Mouse (Mus musculus) limb, embryonic 12.5 days (tissue): ENCODE results near the gene Sez6. TPM values are rescaled to one million over a fixed set of nuclear protein-coding genes. Genes with fewer than 3 reads are reported as not detected.
A peak's percentile ranks its signal among the peaks of the same experiment; 100 is the strongest.

Experiments
- ATAC-seq: fragments of 200-750 bp; cut with Nextera tagmentation; 2 replicates; pipeline ENCODE4 v1.8.0; 2017; ENCODE audit warnings: low read depth, moderate TSS enrichment; ENCODE audit not compliant: insufficient number of reproducible peaks, insufficient read depth, low FRiP score, low TSS enrichment
- H3K27ac ChIP-seq: fragments of 300-500 bp; sonication (generic); 2 replicates; pipeline ENCODE4 v1.5.1; 2016; ENCODE audit warnings: mild to moderate bottlenecking, moderate library complexity
- H3K27me3 ChIP-seq: fragments of 300-500 bp; sonication (generic); 2 replicates; pipeline ENCODE4 v1.6.1; 2016; ENCODE audit warnings: mild to moderate bottlenecking, moderate library complexity
- H3K36me3 ChIP-seq: fragments of 300-500 bp; sonication (generic); 2 replicates; pipeline ENCODE4 v1.6.1; 2016; ENCODE audit warnings: mild to moderate bottlenecking, moderate library complexity
- H3K4me1 ChIP-seq: fragments of 300-500 bp; sonication (generic); replicated peaks from 2 replicates; pipeline ENCODE4 v1.6.1; 2016
- H3K4me2 ChIP-seq: fragments of 300-500 bp; sonication (generic); 2 replicates; pipeline ENCODE4 v1.6.1; 2016; ENCODE audit warnings: mild to moderate bottlenecking, moderate library complexity
- H3K4me3 ChIP-seq: fragments of 300-500 bp; sonication (generic); replicated peaks from 2 replicates; pipeline ENCODE4 v1.5.1; 2016; ENCODE audit warnings: mild to moderate bottlenecking
- H3K9ac ChIP-seq: fragments of 300-500 bp; sonication (generic); replicated peaks from 2 replicates; pipeline ENCODE4 v1.6.1; 2016; ENCODE audit warnings: mild to moderate bottlenecking, moderate library complexity
- H3K9me3 ChIP-seq: fragments of 300-500 bp; sonication (generic); 2 replicates; pipeline ENCODE4 v1.6.1; 2016; ENCODE audit warnings: mild to moderate bottlenecking, moderate library complexity
- WGBS: fragments of 180-500 bp; shearing (Covaris S2); methylation state at CpG from one replicate; pipeline ENCODE4 v1.1.7; 2016; 5-methylcytosine and 5-hydroxymethylcytosine counted together
- polyA plus RNA-seq: library from polyadenylated mRNA; unstranded; fragments of >200 nt; fragmentation: Nextera tagmentation; extraction: Ambion mirVana; gene quantifications from 2 replicates; pipeline ENCODE4 v1.2.1, GENCODE M21; 2016

The Sez6 gene
- polyA plus RNA-seq, 1 experiment from 2014 or later: not detected

- Histone ChIP-seq H3K4me1 (peaks cover 19% of the 10 kb centered on the region), H3K27ac (peak overlapping the region; percentile 97), H3K4me2 (peak overlapping the region; percentile 89), H3K9me3 (no peaks in the 10 kb centered on the region), H3K36me3 (peaks cover 21% of the 10 kb centered on the region), H3K4me3 (peak overlapping the region; percentile 100), H3K9ac (peak overlapping the region; percentile 99), H3K27me3 (peaks cover 4% of the 10 kb centered on the region; the same call in 1 of the 2 replicates)
- 0% methylated on average over 26 of the region's 32 CpGs for WGBS
- ATAC-seq: no peak
Measured at GRCm38 (mm10) chr11:77983191-77983936, 52.8 kb downstream of the Sez6 start.

GRCm38 (mm10) chr11:77983937-77984835 is 53.6 kb downstream of the Sez6 start:
- H3K4me2 ChIP-seq: peak overlapping the region; percentile 89
- peaks cover 29% of the 10 kb centered on the region for H3K36me3 ChIP-seq
- peak overlapping the region; percentile 97 for H3K27ac ChIP-seq
- no peaks in the 10 kb centered on the region for H3K9me3 ChIP-seq
- ATAC-seq: no peak
- WGBS: 2% methylated on average over 53 of the region's 63 CpGs
- H3K4me1 ChIP-seq: peaks cover 19% of the 10 kb centered on the region
- peak overlapping the region; percentile 100 for H3K4me3 ChIP-seq
- no peaks in the 10 kb centered on the region for H3K27me3 ChIP-seq
- peak overlapping the region; percentile 99 for H3K9ac ChIP-seq

DNA sequence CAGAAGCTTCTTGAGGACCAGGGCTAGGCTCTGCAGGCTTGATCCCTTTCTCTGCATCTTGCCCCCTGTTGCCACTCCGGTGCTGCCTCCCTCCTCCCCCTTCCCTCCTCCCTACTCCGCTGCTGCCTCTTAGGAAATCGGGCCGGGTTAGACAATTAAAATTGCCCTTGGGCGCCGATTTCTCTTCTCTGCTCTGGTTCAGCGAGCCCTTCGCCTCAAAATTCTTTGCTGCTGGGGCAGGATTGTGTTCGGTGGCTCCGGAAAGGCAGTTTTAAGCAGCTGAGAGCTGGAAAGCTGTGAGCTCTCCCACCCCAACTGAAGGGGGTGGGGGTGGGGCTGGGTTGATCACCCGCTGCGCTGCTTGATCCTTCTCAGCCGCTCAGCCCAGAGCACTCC is 54.2 kb downstream of the Sez6 start:
- WGBS: 0% methylated on average over 13 of the region's 13 CpGs
- no peak for ATAC-seq
- Histone ChIP-seq H3K4me3 (peak overlapping the region; percentile 100), H3K9ac (peak overlapping the region; percentile 99), H3K27ac (peak overlapping the region; percentile 97), H3K27me3 (no peaks in the 10 kb centered on the region), H3K36me3 (peaks cover 33% of the 10 kb centered on the region), H3K9me3 (no peaks in the 10 kb centered on the region), H3K4me1 (peaks cover 19% of the 10 kb centered on the region), H3K4me2 (peak overlapping the region; percentile 89)

GRCm38 (mm10) chr11:77985541-77986065 is 55.0 kb downstream of the Sez6 start:
- peak overlapping the region; percentile 89 for H3K4me2 ChIP-seq
- WGBS: 80% methylated on average over 3 of the region's 3 CpGs
- peak overlapping the region; percentile 100 for H3K4me3 ChIP-seq
- peak overlapping the region; percentile 97 for H3K27ac ChIP-seq
- H3K27me3 ChIP-seq: no peaks in the 10 kb centered on the region
- H3K36me3 ChIP-seq: peaks cover 37% of the 10 kb centered on the region
- peak overlapping the region; percentile 99 for H3K9ac ChIP-seq
- H3K4me1 ChIP-seq: peaks cover 19% of the 10 kb centered on the region
- no peaks in the 10 kb centered on the region for H3K9me3 ChIP-seq
- ATAC-seq: no peak

DNA sequence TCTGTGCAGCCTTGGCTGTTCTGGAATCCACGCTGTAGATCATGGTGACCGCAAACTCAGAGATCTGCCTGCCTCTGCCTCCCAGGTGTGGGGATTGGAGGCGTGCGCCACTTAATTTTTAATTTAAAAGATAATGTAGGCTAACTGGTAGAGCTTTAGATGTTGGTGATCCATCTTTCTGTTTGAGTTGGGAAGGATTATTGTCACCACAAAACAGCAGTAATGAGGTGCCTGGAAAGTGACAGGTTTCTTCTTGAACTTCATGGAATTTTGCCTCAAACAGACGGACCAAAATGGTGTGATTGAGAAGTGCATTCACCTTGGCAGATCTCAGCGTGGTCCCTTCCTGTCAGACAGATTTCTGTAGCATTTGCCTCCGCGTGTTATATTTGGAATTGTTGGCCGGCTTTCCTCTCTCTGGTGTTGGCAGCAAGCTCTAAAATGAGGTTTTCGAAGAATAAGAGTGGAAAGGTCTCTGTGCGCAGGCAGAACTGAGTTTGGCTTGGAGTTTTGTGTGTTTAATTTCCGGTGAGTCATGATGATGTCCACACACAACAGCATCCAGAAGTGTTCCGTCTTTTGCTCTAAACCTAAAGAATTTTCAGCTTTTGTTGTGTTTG is 58.6 kb downstream of the Sez6 start:
- H3K4me1 ChIP-seq: peaks cover 12% of the 10 kb centered on the region
- no peak overlapping the region for H3K9ac ChIP-seq
- H3K4me2 ChIP-seq: no peak overlapping the region
- peaks cover 58% of the 10 kb centered on the region for H3K36me3 ChIP-seq
- no peak overlapping the region for H3K27ac ChIP-seq
- no peaks in the 10 kb centered on the region for H3K27me3 ChIP-seq
- no peak for ATAC-seq
- no peaks in the 10 kb centered on the region for H3K9me3 ChIP-seq
- no peak overlapping the region for H3K4me3 ChIP-seq
- WGBS: 91% methylated on average over 13 of the region's 13 CpGs

DNA sequence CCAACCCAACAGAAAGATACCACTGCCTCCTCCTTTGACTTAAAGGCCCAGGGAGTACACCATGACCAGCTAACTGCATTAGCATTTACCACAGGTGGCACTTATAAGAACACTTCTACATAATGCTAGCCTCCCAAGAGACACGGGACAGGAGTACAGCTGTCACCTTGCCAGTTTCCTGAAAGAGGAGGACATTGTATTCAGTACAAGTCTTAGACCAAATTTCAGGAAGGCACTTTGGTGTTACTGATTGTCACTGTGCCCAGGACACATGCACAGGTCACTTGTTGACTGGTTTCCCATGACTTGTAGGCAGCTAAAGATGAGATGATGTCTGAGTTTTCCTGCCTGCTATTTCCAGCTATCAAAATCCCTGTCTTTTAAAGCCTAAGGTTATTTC is 65.0 kb downstream of the Sez6 start:
- H3K9me3 ChIP-seq: no peaks in the 10 kb centered on the region
- 82% methylated on average over 1 of the region's 1 CpGs for WGBS
- no peak for ATAC-seq
- H3K9ac ChIP-seq: no peak overlapping the region
- peaks cover 59% of the 10 kb centered on the region for H3K36me3 ChIP-seq
- H3K4me1 ChIP-seq: no peaks in the 10 kb centered on the region
- H3K4me3 ChIP-seq: no peak overlapping the region
- H3K4me2 ChIP-seq: no peak overlapping the region
- H3K27me3 ChIP-seq: no peaks in the 10 kb centered on the region
- H3K27ac ChIP-seq: no peak overlapping the region

- Histone ChIP-seq H3K27ac (no peak overlapping the region), H3K9me3 (no peaks in the 10 kb centered on the region), H3K27me3 (no peaks in the 10 kb centered on the region), H3K4me3 (no peak overlapping the region), H3K36me3 (peaks cover 83% of the 10 kb centered on the region), H3K4me1 (no peaks in the 10 kb centered on the region), H3K4me2 (no peak overlapping the region), H3K9ac (no peak overlapping the region)
- 92% methylated on average over 5 of the region's 5 CpGs for WGBS
- no peak for ATAC-seq
Measured at GRCm38 (mm10) chr11:78006446-78006845, 75.8 kb downstream of the Sez6 start.

- Histone ChIP-seq H3K4me3 (no peak overlapping the region), H3K9me3 (no peaks in the 10 kb centered on the region), H3K4me2 (no peak overlapping the region), H3K9ac (no peak overlapping the region), H3K4me1 (no peaks in the 10 kb centered on the region), H3K27me3 (no peaks in the 10 kb centered on the region), H3K27ac (peak overlapping the region; percentile 18; the same call in 1 of the 2 replicates), H3K36me3 (peaks cover 92% of the 10 kb centered on the region)
- 22% methylated on average over 4 of the region's 4 CpGs for WGBS
- ATAC-seq: no peak
Measured at GRCm38 (mm10) chr11:78019676-78020075, 89.1 kb downstream of the Sez6 start.

DNA sequence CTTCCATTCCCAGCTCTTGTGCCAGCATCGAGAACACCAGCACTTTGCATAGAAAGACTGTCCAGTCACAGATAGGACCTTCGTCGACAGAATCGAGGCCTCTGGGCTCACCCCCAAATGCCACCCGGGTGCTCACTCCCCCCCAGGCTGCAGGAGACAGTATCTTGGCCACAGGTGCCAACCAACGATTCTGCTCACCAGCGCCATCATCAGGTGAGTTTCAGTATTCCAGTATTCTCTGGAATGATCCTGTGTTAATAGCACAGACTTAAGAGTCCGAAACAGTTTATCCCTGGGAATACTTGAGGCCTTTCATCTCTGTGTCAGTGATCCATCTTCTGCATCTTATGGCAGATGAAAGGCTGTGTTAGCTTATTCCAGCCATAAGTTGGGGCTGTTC is 93.0 kb downstream of the Sez6 start:
- Histone ChIP-seq H3K9ac (no peak overlapping the region), H3K36me3 (peaks cover 90% of the 10 kb centered on the region), H3K4me1 (no peaks in the 10 kb centered on the region), H3K27ac (no peak overlapping the region), H3K27me3 (no peaks in the 10 kb centered on the region), H3K9me3 (no peaks in the 10 kb centered on the region), H3K4me2 (no peak overlapping the region), H3K4me3 (no peak overlapping the region)
- 86% methylated on average over 8 of the region's 8 CpGs for WGBS
- ATAC-seq: no peak
